Mouse (Mus musculus) neural tube, embryonic 13.5 days (tissue): ENCODE measurements around the gene Rhbdd2. TPM values are rescaled to one million over a fixed set of nuclear protein-coding genes. Genes with fewer than 3 reads are reported as not detected.
A peak's percentile ranks its signal among the peaks of the same experiment; 100 is the strongest.

Source experiments
- ATAC-seq: fragments of 200-750 bp; cut with Nextera tagmentation; 2 replicates; pipeline ENCODE4 v1.8.0; 2017; ENCODE audit warnings: low read depth, mild to moderate bottlenecking, moderate TSS enrichment, moderate library complexity
- H3K27ac ChIP-seq: fragments of 300-500 bp; sonication (generic); replicated peaks from 2 replicates; pipeline ENCODE4 v1.5.1; 2015; ENCODE audit warnings: moderate library complexity, mild to moderate bottlenecking, inconsistent platforms
- H3K27me3 ChIP-seq: fragments of 300-500 bp; sonication (generic); 2 replicates; pipeline ENCODE4 v1.6.1; 2015; ENCODE audit warnings: mild to moderate bottlenecking, inconsistent platforms
- H3K36me3 ChIP-seq: fragments of 300-500 bp; sonication (generic); 2 replicates; pipeline ENCODE4 v1.6.1; 2015; ENCODE audit warnings: mild to moderate bottlenecking, inconsistent platforms
- H3K4me1 ChIP-seq: fragments of 300-500 bp; sonication (generic); replicated peaks from 2 replicates; pipeline ENCODE4 v1.6.1; 2015; ENCODE audit warnings: inconsistent platforms
- H3K4me2 ChIP-seq: fragments of 300-500 bp; sonication (generic); 2 replicates; pipeline ENCODE4 v1.6.1; 2015; ENCODE audit warnings: inconsistent platforms, mild to moderate bottlenecking, moderate library complexity
- H3K4me3 ChIP-seq: fragments of 300-500 bp; sonication (generic); 2 replicates; pipeline ENCODE4 v1.5.1; 2015; ENCODE audit warnings: mild to moderate bottlenecking, inconsistent platforms
- H3K9ac ChIP-seq: fragments of 300-500 bp; sonication (generic); 2 replicates; pipeline ENCODE4 v1.6.1; 2015; ENCODE audit warnings: moderate library complexity, mild to moderate bottlenecking, inconsistent platforms
- H3K9me3 ChIP-seq: fragments of 300-500 bp; sonication (generic); 2 replicates; pipeline ENCODE4 v1.6.1; 2016; ENCODE audit warnings: inconsistent platforms
- WGBS: fragments of 180-500 bp; shearing (Covaris S2); methylation state at CpG from one replicate; pipeline ENCODE4 v1.1.7; 2015; 5-methylcytosine and 5-hydroxymethylcytosine counted together
- polyA plus RNA-seq: library from polyadenylated mRNA; unstranded; fragments of >200 nt; fragmentation: Nextera tagmentation; extraction: Ambion mirVana; gene quantifications from 2 replicates; pipeline ENCODE4 v1.2.1, GENCODE M21; 2015

Rhbdd2 gene
- polyA plus RNA-seq, 1 experiment from 2014 or later, result 82.2 TPM

DNA sequence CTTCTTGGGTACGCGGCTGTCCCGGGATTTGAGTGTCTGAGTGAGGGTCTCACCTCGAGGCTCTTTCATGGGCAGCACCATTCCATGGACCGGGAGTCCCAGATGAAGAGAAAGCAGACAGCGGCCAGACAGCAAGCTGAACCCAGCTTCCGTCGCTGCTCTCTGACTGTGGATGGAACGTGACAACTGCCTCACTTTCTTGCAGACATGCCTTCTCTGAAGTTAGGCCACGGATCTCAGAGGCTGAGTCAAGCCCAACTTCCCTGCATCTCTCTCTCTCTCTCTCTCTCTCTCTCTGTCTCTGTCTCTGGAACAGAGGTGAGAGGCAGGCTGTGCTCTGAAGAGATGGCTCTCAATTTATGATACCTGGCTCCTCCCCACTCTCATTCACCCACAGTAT is 3.5 kb upstream of the Rhbdd2 start:
- peaks cover 10% of the 10 kb centered on the region for H3K4me1 ChIP-seq
- H3K27me3 ChIP-seq, result no peaks in the 10 kb centered on the region
- no peaks in the 10 kb centered on the region for H3K36me3 ChIP-seq
- H3K4me3 ChIP-seq, result no peak overlapping the region
- WGBS, result 46% methylated on average over 10 of the region's 10 CpGs
- H3K27ac ChIP-seq, result no peak overlapping the region
- no peak for ATAC-seq
- no peak overlapping the region for H3K9ac ChIP-seq
- no peaks in the 10 kb centered on the region for H3K9me3 ChIP-seq
- no peak overlapping the region for H3K4me2 ChIP-seq

DNA sequence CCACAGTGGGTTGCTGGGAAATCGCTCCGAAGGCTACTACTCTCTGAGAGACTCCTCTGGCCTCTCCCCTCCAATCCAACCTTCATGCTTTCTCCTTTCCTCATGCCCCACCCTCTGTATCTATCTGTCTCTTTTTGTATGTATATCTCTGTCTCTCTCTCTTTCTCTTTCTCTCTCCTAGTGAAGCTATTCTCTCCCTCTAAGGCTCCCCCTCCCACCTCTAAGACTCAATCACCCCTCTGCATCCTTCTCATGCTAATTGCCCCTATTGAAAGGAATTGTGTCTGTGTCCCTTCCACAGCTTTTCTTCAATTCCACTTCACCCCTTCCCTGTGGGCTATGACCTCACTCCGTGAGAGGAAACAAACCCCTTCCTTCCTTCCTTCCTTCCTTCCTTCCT is 3.0 kb upstream of the Rhbdd2 start:
- Histone ChIP-seq H3K27me3 (no peaks in the 10 kb centered on the region), H3K4me3 (no peak overlapping the region), H3K9me3 (no peaks in the 10 kb centered on the region), H3K4me2 (no peak overlapping the region), H3K27ac (no peak overlapping the region), H3K36me3 (no peaks in the 10 kb centered on the region), H3K4me1 (peaks cover 14% of the 10 kb centered on the region), H3K9ac (no peak overlapping the region)
- ATAC-seq, result no peak
- WGBS, result 72% methylated on average over 3 of the region's 3 CpGs

DNA sequence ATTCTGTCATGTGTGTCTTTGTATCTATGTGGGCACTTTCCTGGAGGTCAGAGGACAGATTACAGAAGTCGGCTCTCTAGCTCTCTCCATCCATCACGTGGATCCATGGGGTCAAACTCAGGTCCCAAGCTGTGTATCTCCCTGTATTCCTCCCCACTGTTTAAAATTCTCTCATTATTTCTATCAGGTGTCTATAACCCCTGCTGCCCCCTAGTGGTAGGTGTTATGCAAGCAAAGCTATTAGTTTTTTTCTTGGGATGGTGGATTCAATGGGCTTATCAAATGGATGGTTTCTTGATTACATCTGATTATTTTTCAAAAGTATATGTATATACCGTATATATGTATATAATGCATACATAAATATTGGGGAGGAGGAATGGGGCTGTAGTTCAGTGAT is 1.8 kb upstream of the Rhbdd2 start:
- Histone ChIP-seq H3K27ac (no peak overlapping the region), H3K27me3 (no peaks in the 10 kb centered on the region), H3K9ac (no peak overlapping the region), H3K4me1 (peaks cover 17% of the 10 kb centered on the region), H3K4me3 (no peak overlapping the region), H3K9me3 (no peaks in the 10 kb centered on the region), H3K36me3 (peaks cover 8% of the 10 kb centered on the region), H3K4me2 (no peak overlapping the region)
- ATAC-seq, result no peak
- WGBS, result 33% methylated on average over 3 of the region's 3 CpGs

DNA sequence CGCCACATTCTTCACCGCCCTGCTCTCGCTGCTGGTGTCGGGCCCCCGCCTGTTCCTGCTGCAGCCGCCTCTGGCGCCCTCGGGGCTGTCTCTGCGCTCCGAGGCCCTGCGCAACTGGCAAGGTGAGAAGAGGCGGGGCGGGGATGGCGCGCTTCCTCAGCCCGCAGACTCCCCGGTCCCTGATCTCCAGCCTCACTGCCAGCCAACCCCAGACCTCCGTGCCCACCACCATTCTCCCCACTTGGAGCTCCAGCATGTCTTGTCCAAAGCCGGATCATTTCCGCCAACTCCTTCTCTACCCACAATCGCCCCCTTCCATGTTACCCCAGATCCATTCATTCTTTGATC is 353 bp downstream of the Rhbdd2 start:
- no peaks in the 10 kb centered on the region for H3K9me3 ChIP-seq
- peaks cover 17% of the 10 kb centered on the region for H3K4me1 ChIP-seq
- H3K4me3 ChIP-seq, result peak overlapping the region; percentile 69
- peak overlapping the region; percentile 93 for H3K27ac ChIP-seq
- peak overlapping the region; percentile 77 for H3K4me2 ChIP-seq
- H3K27me3 ChIP-seq, result no peaks in the 10 kb centered on the region
- H3K9ac ChIP-seq, result peak overlapping the region; percentile 79
- peak; percentile 89 for ATAC-seq
- H3K36me3 ChIP-seq, result peaks cover 30% of the 10 kb centered on the region
- WGBS, result 1% methylated on average over 19 of the region's 21 CpGs

DNA sequence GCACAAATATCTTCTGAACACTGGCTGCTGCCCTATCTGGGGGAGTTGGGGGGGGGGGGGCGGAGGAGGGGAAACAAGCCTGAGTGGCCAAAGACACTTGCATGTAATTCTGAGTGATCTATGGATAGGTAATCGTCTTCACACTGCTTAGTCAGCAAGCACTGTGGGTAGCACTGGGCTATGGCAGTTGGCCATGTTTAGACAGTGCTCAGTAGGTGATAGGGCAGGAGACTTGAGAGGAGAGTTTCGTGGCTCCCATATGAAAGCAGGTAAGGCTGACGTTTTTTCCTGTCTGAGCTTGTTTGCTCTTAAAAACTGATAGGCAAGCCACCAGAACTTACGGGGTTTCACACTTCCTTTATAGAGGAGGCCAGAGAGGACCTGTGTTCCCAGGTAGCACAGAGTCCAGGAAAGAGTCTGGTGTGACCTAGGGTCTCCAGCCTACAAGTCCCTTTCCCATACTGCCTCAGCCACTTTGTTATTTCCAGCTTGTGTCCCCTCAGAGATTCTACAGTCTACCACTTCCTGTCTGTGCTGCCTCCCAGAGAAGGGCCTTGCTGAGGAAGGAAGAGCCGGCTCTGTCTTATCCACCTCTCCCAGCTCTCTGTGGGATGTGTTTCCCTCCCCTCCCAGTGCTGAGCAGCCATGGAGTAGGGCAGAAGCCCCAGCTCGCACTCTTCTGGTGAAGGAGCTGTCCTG is 7.5 kb downstream of the Rhbdd2 start:
- 82% methylated on average over 7 of the region's 7 CpGs for WGBS
- Histone ChIP-seq H3K4me1 (no peaks in the 10 kb centered on the region), H3K9me3 (no peaks in the 10 kb centered on the region), H3K9ac (no peak overlapping the region), H3K36me3 (peaks cover 85% of the 10 kb centered on the region), H3K4me3 (no peak overlapping the region), H3K4me2 (no peak overlapping the region), H3K27me3 (no peaks in the 10 kb centered on the region), H3K27ac (no peak overlapping the region)
- ATAC-seq, result no peak

DNA sequence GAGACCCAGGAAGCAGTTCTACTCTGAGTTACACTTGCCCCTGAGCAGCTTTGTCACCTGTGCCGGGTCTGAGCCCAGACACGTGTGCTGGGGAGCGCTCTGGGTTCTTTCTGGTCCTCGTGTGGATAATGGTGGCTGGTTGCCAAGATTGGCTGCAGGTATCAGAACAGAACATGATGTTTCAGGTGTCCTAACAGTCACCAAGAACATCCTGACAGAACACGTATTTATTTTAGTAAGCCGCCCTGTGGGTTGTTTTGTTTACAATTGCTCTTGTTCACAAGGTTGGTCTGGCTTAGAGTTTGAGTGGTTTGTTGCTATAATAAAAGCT is 8.0 kb downstream of the Rhbdd2 start:
- no peak overlapping the region for H3K4me2 ChIP-seq
- H3K4me3 ChIP-seq, result no peak overlapping the region
- no peak overlapping the region for H3K9ac ChIP-seq
- 90% methylated on average over 6 of the region's 6 CpGs for WGBS
- peaks cover 80% of the 10 kb centered on the region for H3K36me3 ChIP-seq
- no peaks in the 10 kb centered on the region for H3K4me1 ChIP-seq
- ATAC-seq, result no peak
- H3K9me3 ChIP-seq, result no peaks in the 10 kb centered on the region
- H3K27ac ChIP-seq, result no peak overlapping the region
- no peaks in the 10 kb centered on the region for H3K27me3 ChIP-seq

DNA sequence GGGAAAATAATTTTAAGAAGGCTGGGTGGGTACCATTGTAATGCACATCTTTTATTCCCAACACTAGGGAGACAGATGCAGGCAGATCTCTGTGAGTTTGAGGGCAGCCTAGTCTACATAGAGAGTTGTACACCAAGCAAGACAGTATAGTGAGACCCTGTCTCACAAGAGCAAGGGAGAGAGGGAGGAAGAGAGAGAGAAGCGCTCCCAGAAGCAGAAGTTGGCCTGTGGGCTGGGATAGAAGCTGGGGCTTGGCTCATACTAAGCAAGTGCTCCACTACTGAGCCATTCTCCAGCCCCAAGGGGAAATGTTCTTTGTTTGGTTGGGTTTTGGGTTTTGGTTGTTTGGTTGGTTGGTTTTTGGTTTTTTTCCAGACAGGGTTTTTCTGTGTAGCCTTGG is 8.6 kb downstream of the Rhbdd2 start:
- Histone ChIP-seq H3K9ac (no peak overlapping the region), H3K36me3 (peaks cover 74% of the 10 kb centered on the region), H3K27me3 (no peaks in the 10 kb centered on the region), H3K4me3 (no peak overlapping the region), H3K27ac (no peak overlapping the region), H3K4me2 (no peak overlapping the region), H3K4me1 (no peaks in the 10 kb centered on the region), H3K9me3 (no peaks in the 10 kb centered on the region)
- WGBS, result 100% methylated on average over 1 of the region's 1 CpGs
- no peak for ATAC-seq

DNA sequence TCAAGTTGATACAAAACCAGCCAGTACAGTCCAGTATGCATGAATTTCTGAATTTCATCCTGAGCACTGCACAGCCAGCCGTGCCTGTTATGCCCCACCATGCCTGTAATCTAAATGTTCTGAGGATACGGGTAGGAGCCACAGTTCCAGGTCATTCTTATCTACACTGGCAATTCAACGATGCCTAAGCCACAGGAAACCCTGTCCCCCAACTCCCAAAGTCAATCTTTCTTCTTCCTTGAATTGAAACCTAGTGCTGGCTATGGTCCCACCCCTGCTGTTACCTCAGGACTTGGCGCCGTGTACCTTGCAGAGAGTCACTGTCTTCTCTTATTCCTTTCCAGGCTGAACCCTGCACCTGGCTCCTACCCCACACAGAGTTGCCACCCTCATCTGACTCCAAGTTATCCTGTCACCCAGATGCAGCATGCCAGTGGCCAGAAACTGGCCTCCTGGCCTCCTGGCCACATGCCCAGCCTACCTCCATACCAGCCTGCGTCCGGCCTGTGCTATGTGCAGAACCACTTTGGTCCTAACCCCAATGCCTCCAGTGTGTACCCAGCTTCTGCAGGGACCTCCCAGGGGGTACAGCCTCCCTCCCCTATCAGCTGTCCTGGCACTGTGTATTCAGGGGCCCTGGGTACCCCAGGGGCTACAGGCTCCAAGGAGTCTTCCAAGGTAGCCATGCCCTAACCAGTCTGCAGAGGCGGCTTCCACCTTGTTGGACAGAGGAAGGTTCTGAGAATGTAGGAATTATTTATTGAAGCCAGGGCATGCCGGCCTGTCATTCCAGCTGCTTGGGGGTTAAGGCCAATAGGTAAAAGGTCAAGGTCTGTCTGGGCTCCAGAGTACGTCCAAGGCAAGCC is 10.5 kb downstream of the Rhbdd2 start:
- Histone ChIP-seq H3K9ac (no peak overlapping the region), H3K27me3 (no peaks in the 10 kb centered on the region), H3K4me3 (no peak overlapping the region), H3K4me2 (no peak overlapping the region), H3K27ac (no peak overlapping the region), H3K36me3 (peaks cover 55% of the 10 kb centered on the region), H3K9me3 (no peaks in the 10 kb centered on the region), H3K4me1 (no peaks in the 10 kb centered on the region)
- no peak for ATAC-seq
- 82% methylated on average over 10 of the region's 10 CpGs for WGBS

DNA sequence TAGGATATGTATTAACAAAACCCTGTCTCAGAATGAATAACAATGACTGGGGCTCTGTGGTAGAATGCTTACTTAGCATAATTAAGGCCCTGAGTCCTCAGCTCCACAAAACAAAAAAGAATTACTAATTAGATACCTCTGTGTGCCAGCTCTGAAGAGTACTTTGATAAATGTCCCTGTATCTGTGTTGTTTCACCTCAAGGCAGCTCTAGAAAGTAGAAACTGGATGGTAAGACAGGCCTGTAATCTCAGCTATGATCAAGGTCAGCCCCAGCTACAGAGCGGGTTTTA is 11.1 kb downstream of the Rhbdd2 start:
- WGBS, result 100% methylated on average over 1 of the region's 1 CpGs
- no peak overlapping the region for H3K4me2 ChIP-seq
- no peak for ATAC-seq

DNA sequence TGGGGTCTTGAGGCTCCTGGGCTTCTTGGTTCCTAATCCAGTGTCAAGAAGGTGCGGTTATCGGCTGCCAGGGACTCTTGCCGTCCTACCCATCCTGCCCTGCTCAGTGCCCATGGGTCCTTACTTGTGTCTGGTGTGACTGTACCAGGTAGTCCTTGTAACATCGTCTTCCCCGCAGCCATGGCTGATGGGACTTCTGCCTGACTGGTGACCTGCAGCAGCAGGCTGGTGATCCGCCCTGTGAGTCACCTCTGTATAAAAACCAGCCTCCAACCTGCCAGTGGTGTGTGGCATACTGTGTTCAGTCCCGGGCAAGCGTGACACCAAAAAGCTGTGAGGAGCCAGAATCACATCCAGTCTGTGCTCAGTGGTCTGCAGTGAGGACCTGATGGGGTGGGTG is 11.5 kb downstream of the Rhbdd2 start:
- 95% methylated on average over 8 of the region's 8 CpGs for WGBS
- H3K4me1 ChIP-seq, result no peaks in the 10 kb centered on the region

More for the DNA sequence above, 11.1 kb downstream of the Rhbdd2 start:
- no peaks in the 10 kb centered on the region for H3K9me3 ChIP-seq
- no peak overlapping the region for H3K4me3 ChIP-seq
- H3K4me1 ChIP-seq, result no peaks in the 10 kb centered on the region
- H3K27ac ChIP-seq, result no peak overlapping the region
- H3K27me3 ChIP-seq, result no peaks in the 10 kb centered on the region
- no peak overlapping the region for H3K9ac ChIP-seq
- H3K36me3 ChIP-seq, result peaks cover 49% of the 10 kb centered on the region

DNA sequence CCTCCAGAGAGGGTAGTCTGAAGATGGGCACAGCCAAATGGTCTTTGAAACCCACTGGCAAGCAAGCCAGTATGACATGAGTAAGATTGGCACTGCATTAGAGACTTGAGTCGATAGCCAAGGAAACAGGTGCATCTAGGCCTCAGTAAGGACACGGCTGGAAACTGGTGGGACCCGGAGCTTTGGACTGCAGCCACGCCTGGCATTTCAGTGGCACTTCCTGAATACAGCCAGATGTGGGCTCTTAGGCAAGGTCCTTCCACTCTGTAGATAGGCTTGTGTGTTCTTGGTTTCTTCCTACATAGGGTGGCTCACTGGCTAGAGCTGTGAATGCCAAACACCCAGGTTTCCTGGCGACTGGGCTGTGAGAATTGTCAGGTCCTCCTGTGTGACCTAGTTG is 12.9 kb downstream of the Rhbdd2 start:
- Histone ChIP-seq H3K27me3 (no peaks in the 10 kb centered on the region), H3K9me3 (no peaks in the 10 kb centered on the region), H3K4me1 (no peaks in the 10 kb centered on the region), H3K36me3 (peaks cover 31% of the 10 kb centered on the region), H3K9ac (no peak overlapping the region), H3K4me3 (no peak overlapping the region), H3K4me2 (no peak overlapping the region), H3K27ac (0 out of 2 replicates have a peak overlapping the region, but pooled peaks have one; percentile 6)
- 79% methylated on average over 5 of the region's 5 CpGs for WGBS
- no peak for ATAC-seq

More for the DNA sequence above, 11.5 kb downstream of the Rhbdd2 start:
- Histone ChIP-seq H3K4me2 (no peak overlapping the region), H3K4me3 (no peak overlapping the region), H3K27ac (no peak overlapping the region), H3K9ac (no peak overlapping the region), H3K9me3 (no peaks in the 10 kb centered on the region), H3K36me3 (peaks cover 45% of the 10 kb centered on the region), H3K27me3 (no peaks in the 10 kb centered on the region)
- ATAC-seq, result no peak

DNA sequence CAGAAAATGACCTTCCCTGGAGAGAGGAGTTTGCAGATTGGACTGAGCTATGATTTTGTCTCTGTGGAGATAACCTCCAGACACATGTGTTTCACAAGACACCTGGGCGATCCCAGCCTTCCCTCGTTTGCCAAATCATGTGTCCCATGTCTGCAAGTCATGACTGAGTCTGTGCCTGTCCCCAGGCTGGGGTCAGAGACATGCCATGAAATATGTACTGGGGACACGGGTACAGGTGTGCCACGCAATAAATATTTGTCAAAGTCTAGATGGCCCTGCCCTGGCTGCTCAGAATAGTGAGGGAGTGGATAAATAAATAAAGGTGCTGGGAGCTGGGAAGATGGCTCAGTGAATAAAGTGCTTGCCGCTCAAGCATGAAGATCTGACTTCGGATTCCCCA is 13.6 kb downstream of the Rhbdd2 start:
- Histone ChIP-seq H3K27ac (no peak overlapping the region), H3K36me3 (peaks cover 23% of the 10 kb centered on the region), H3K9me3 (no peaks in the 10 kb centered on the region), H3K9ac (no peak overlapping the region), H3K27me3 (no peaks in the 10 kb centered on the region), H3K4me3 (no peak overlapping the region), H3K4me2 (no peak overlapping the region), H3K4me1 (no peaks in the 10 kb centered on the region)
- no peak for ATAC-seq
- whole genome bisulfite sequencing, result 87% methylated on average over 6 of the region's 6 CpGs
